Mouse (Mus musculus): ENCODE data around the gene Rln3. TPM values are rescaled to one million over a fixed set of nuclear protein-coding genes. Genes with fewer than 3 reads are reported as not detected.
A peak's percentile ranks its signal among the peaks of the same experiment; 100 is the strongest.

The Rln3 gene
- polyA plus RNA-seq, 1 experiment = not detected

GRCm38 (mm10) chr8:84069169-84069568 is 24.4 kb upstream of the Rln3 start:
- TF ChIP-seq CTCF (IDR thresholded peaks at IDR 0.05; ENCODE audit: control insufficient read depth, insufficient read depth, low read length) (no peak), POLR2A (IDR thresholded peaks at IDR 0.05; ENCODE audit: borderline replicate concordance, control insufficient read depth, low read depth, low read length) (no peak)
- H3K4me1 ChIP-seq (ENCODE audit: control insufficient read depth, insufficient read depth, low read length) = peaks cover 4% of the 10 kb centered on the region; the same call in 1 of the 2 replicates
- H3K4me3 ChIP-seq (replicated peaks; ENCODE audit: control insufficient read depth, low read depth, low read length) = no peak overlapping the region
- WGBS = 77% methylated on average over 1 of the region's 1 CpGs
- H3K27ac ChIP-seq (ENCODE audit: control insufficient read depth, insufficient read depth, low read depth, low read length, poor library complexity) = no peak overlapping the region

DNA sequence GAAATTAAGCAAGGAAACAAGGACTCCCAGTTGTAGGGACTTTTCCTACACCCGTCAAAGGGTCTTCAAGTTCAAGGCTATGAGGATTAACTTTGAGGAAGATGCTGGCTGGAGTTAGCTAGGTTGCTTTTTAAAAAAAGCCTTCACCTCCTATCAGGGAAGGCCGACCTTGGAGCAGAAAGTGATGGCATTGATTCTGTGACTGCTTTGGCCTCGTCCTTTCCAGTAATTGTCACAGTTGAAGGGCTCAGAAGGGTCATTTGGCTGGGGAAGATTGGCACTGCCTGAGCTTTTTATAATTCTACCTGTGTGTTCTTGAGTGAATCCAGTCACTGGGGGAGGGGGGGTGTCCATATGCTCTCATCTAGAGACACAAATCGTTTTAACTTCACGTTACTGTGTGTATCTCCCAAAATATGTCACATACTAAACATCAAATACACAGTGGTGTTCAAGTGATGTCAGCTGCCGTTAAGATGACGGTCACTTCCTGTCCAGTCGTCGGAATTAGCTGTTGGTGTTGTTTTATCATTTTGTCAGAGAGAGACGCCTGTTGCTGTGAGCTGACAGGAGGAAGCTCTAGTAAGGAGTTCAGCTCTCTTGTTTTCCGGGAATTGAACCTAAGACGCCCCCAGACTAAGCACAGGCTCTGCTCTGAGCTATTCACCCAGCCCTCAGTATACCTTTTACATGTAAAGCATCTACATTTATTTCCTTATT is 23.7 kb upstream of the Rln3 start:
- no peak overlapping the region for H3K27ac ChIP-seq (ENCODE audit: control insufficient read depth, insufficient read depth, low read depth, low read length, poor library complexity)

GRCm38 (mm10) chr8:84067911-84068310 is 23.1 kb upstream of the Rln3 start:
- no peak overlapping the region for H3K4me3 ChIP-seq (replicated peaks; ENCODE audit: control insufficient read depth, low read depth, low read length)
- WGBS = 81% methylated on average over 7 of the region's 7 CpGs
- no peak overlapping the region for H3K27ac ChIP-seq (ENCODE audit: control insufficient read depth, insufficient read depth, low read depth, low read length, poor library complexity)
- TF ChIP-seq CTCF (IDR thresholded peaks at IDR 0.05; ENCODE audit: control insufficient read depth, insufficient read depth, low read length) (no peak), POLR2A (IDR thresholded peaks at IDR 0.05; ENCODE audit: borderline replicate concordance, control insufficient read depth, low read depth, low read length) (no peak)
- H3K4me1 ChIP-seq (ENCODE audit: control insufficient read depth, insufficient read depth, low read length) = peaks cover 7% of the 10 kb centered on the region; the same call in 1 of the 2 replicates

More for the DNA sequence above, 23.7 kb upstream of the Rln3 start:
- no peak for TF ChIP-seq POLR2A (IDR thresholded peaks at IDR 0.05; ENCODE audit: borderline replicate concordance, control insufficient read depth, low read depth, low read length)
- no peak for TF ChIP-seq CTCF (IDR thresholded peaks at IDR 0.05; ENCODE audit: control insufficient read depth, insufficient read depth, low read length)
- no peak overlapping the region for H3K4me3 ChIP-seq (replicated peaks; ENCODE audit: control insufficient read depth, low read depth, low read length)
- peaks cover 7% of the 10 kb centered on the region; the same call in 1 of the 2 replicates for H3K4me1 ChIP-seq (ENCODE audit: control insufficient read depth, insufficient read depth, low read length)
- WGBS = 62% methylated on average over 12 of the region's 12 CpGs

GRCm38 (mm10) chr8:84067047-84067573 is 22.3 kb upstream of the Rln3 start:
- WGBS = under 1% methylated on average over 57 of the region's 58 CpGs
- peak overlapping the region; percentile 63 for H3K4me3 ChIP-seq (replicated peaks; ENCODE audit: control insufficient read depth, low read depth, low read length)
- H3K4me1 ChIP-seq (ENCODE audit: control insufficient read depth, insufficient read depth, low read length) = peaks cover 7% of the 10 kb centered on the region; the same call in 1 of the 2 replicates
- H3K27ac ChIP-seq (ENCODE audit: control insufficient read depth, insufficient read depth, low read depth, low read length, poor library complexity) = peak overlapping the region; percentile 96
- TF ChIP-seq POLR2A (IDR thresholded peaks at IDR 0.05; ENCODE audit: borderline replicate concordance, control insufficient read depth, low read depth, low read length) (peak; percentile 43; the same call in 1 of the 2 replicates), CTCF (IDR thresholded peaks at IDR 0.05; ENCODE audit: control insufficient read depth, insufficient read depth, low read length) (no peak)

- Histone ChIP-seq H3K27ac (ENCODE audit: control insufficient read depth, insufficient read depth, low read depth, low read length, poor library complexity) (peak within 1 kb of the TSS; percentile 96), H3K4me3 (replicated peaks; ENCODE audit: control insufficient read depth, low read depth, low read length) (peak within 1 kb of the TSS; percentile 63), H3K4me1 (ENCODE audit: control insufficient read depth, insufficient read depth, low read length) (peaks cover 7% of the 10 kb centered on the region; the same call in 1 of the 2 replicates)
- under 1% methylated on average over 51 of the region's 51 CpGs for WGBS
- no peak; the same call in 1 of the 2 replicates for TF ChIP-seq CTCF (IDR thresholded peaks at IDR 0.05; ENCODE audit: control insufficient read depth, insufficient read depth, low read length)
- peak; percentile 89 for TF ChIP-seq POLR2A (IDR thresholded peaks at IDR 0.05; ENCODE audit: borderline replicate concordance, control insufficient read depth, low read depth, low read length)
Measured at GRCm38 (mm10) chr8:84066291-84066930, 21.6 kb upstream of the Rln3 start, which contains the start of gene Rfx1. Rfx1 (plus strand) TSS chr8:84066834.

GRCm38 (mm10) chr8:84065457-84066072 is 20.8 kb upstream of the Rln3 start:
- 7% methylated on average over 5 of the region's 5 CpGs for WGBS
- Histone ChIP-seq H3K4me3 (replicated peaks; ENCODE audit: control insufficient read depth, low read depth, low read length) (peak overlapping the region; percentile 63), H3K27ac (ENCODE audit: control insufficient read depth, insufficient read depth, low read depth, low read length, poor library complexity) (peak overlapping the region; percentile 79), H3K4me1 (ENCODE audit: control insufficient read depth, insufficient read depth, low read length) (peaks cover 5% of the 10 kb centered on the region; the same call in 1 of the 2 replicates)
- TF ChIP-seq CTCF (IDR thresholded peaks at IDR 0.05; ENCODE audit: control insufficient read depth, insufficient read depth, low read length) (no peak), POLR2A (IDR thresholded peaks at IDR 0.05; ENCODE audit: borderline replicate concordance, control insufficient read depth, low read depth, low read length) (no peak)

- Histone ChIP-seq H3K27ac (ENCODE audit: control insufficient read depth, insufficient read depth, low read depth, low read length, poor library complexity) (peak within 1 kb of the TSS; percentile 79), H3K4me1 (ENCODE audit: control insufficient read depth, insufficient read depth, low read length) (peaks cover 5% of the 10 kb centered on the region; the same call in 1 of the 2 replicates), H3K4me3 (replicated peaks; ENCODE audit: control insufficient read depth, low read depth, low read length) (peak within 1 kb of the TSS; percentile 63)
- TF ChIP-seq POLR2A (IDR thresholded peaks at IDR 0.05; ENCODE audit: borderline replicate concordance, control insufficient read depth, low read depth, low read length) = no peak
- no peak for TF ChIP-seq CTCF (IDR thresholded peaks at IDR 0.05; ENCODE audit: control insufficient read depth, insufficient read depth, low read length)
- 77% methylated on average over 1 of the region's 1 CpGs for WGBS
Measured at GRCm38 (mm10) chr8:84065037-84065436, 20.2 kb upstream of the Rln3 start, which contains the start of gene Gm10643. Gm10643 (minus strand) TSS chr8:84065137.
